In the genomic region with DNA sequence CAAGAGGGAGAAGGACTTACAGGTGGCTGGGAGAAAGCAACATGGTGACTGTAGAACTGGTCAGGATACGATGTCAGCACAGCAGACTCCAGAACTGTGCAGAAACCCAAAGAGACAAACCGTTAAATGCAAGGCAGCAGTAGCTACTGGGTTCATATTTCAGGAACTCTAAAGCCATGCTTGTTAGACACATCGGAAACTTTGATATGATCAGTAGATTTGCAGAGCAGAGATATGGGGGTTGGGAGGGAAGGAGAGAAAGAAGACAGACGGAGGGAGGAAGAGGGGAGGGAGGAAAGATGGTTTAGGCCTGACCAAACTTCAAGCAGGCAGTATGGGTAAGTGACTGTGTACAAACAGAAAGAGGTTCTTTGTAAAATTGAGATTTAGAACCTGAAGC, we compare ENCODE assay signal across 1 mouse cellular context.
A peak's percentile ranks its signal among the peaks of the same experiment; 100 is the strongest.
TF ChIP-seq lines count a peak whose summit lies in the region.

No protein-coding gene starts in this region.

TF ChIP-seq in MEL, 35 proteins besides CTCF, POLR2A, EP300 and RAD21:
- no peak for TF ChIP-seq TBP (IDR thresholded peaks at IDR 0.05; ENCODE audit: low read depth, low read length)
- no peak for TF ChIP-seq UBTF (IDR thresholded peaks at IDR 0.05; ENCODE audit: borderline replicate concordance, insufficient read depth, low read depth, low read length)
- TF ChIP-seq NELFE (IDR thresholded peaks at IDR 0.05; ENCODE audit: low read depth, low read length): peak; percentile 26; the same call in 1 of the 2 replicates
- TF ChIP-seq ZKSCAN1 (IDR thresholded peaks at IDR 0.05; ENCODE audit: low read depth, low read length): no peak
- peak; percentile 40; the same call in 1 of the 2 replicates for TF ChIP-seq TCF12 (IDR thresholded peaks at IDR 0.05; ENCODE audit: low read depth, low read length)
- no peak for TF ChIP-seq MYC (IDR thresholded peaks at IDR 0.05; ENCODE audit: low read depth, low read length)
- no peak for TF ChIP-seq ELF1 (IDR thresholded peaks at IDR 0.05; ENCODE audit: low read depth, low read length)
- no peak for TF ChIP-seq MYB (IDR thresholded peaks at IDR 0.05; ENCODE audit: low read depth, low read length)
- no peak for TF ChIP-seq TAL1 (IDR thresholded peaks at IDR 0.05; ENCODE audit: low read length)
- no peak for TF ChIP-seq SMC3 (IDR thresholded peaks at IDR 0.05; ENCODE audit: low read depth, low read length)
- no peak for TF ChIP-seq CHD2 (IDR thresholded peaks at IDR 0.05; ENCODE audit: low read length)
- TF ChIP-seq KAT2A (conservative IDR thresholded peaks at IDR 0.05; ENCODE audit: low read depth, low read length): no peak
- TF ChIP-seq BHLHE40 (IDR thresholded peaks at IDR 0.05; ENCODE audit: borderline replicate concordance, low read depth, low read length): no peak
- TF ChIP-seq RCOR1 (IDR thresholded peaks at IDR 0.05; ENCODE audit: low read depth, low read length): 0 out of 2 replicates have a peak, but pooled peaks have one; percentile 14
- TF ChIP-seq HCFC1 (IDR thresholded peaks at IDR 0.05; ENCODE audit: low read depth, low read length): no peak
- no peak for TF ChIP-seq E2F4 (IDR thresholded peaks at IDR 0.05; ENCODE audit: borderline replicate concordance, low read depth, low read length)
- TF ChIP-seq ZNF384 (IDR thresholded peaks at IDR 0.05; ENCODE audit: low read depth, low read length): no peak
- no peak for TF ChIP-seq MAX (IDR thresholded peaks at IDR 0.05; ENCODE audit: low read length)
- TF ChIP-seq GABPA (IDR thresholded peaks at IDR 0.05; ENCODE audit: low read depth, low read length): no peak
- no peak for TF ChIP-seq JUND (IDR thresholded peaks at IDR 0.05; ENCODE audit: low read depth, low read length)
- no peak for TF ChIP-seq POLR2AphosphoS5 (IDR thresholded peaks at IDR 0.05; ENCODE audit: borderline replicate concordance, low read depth, low read length)
- TF ChIP-seq MXI1 (IDR thresholded peaks at IDR 0.05; ENCODE audit: low read depth, low read length): no peak
- no peak for TF ChIP-seq MEF2A (IDR thresholded peaks at IDR 0.05; ENCODE audit: extremely low read depth, insufficient replicate concordance, low read depth, low read length, poor library complexity, severe bottlenecking)
- TF ChIP-seq MAZ (IDR thresholded peaks at IDR 0.05; ENCODE audit: low read depth, low read length): peak; percentile 49; the same call in 1 of the 2 replicates
- TF ChIP-seq ETS1 (IDR thresholded peaks at IDR 0.05; ENCODE audit: low read depth, low read length): peak; percentile 65; the same call in 1 of the 2 replicates
- peak; percentile 78 for TF ChIP-seq GATA1 (IDR thresholded peaks at IDR 0.05; ENCODE audit: low read depth, low read length)
- TF ChIP-seq ZMIZ1 (IDR thresholded peaks at IDR 0.05; ENCODE audit: low read depth, low read length): no peak
- no peak for TF ChIP-seq POLR2AphosphoS2 (IDR thresholded peaks at IDR 0.05; ENCODE audit: low read length)
- TF ChIP-seq USF2 (IDR thresholded peaks at IDR 0.05; ENCODE audit: borderline replicate concordance in 1 of 2, insufficient read depth in 1 of 2, low read depth in 1 of 2, low read length in 2 of 2): no peak
- no peak for TF ChIP-seq CHD1 (IDR thresholded peaks at IDR 0.05; ENCODE audit: low read depth, low read length)
- no peak for TF ChIP-seq SIN3A (IDR thresholded peaks at IDR 0.05; ENCODE audit: low read length)
- TF ChIP-seq NRF1 (IDR thresholded peaks at IDR 0.05; ENCODE audit: insufficient read depth, low read depth, low read length, poor library complexity, severe bottlenecking): no peak
- no peak for TF ChIP-seq MAFK (IDR thresholded peaks at IDR 0.05; ENCODE audit: borderline replicate concordance, low read depth, low read length)
- TF ChIP-seq ZC3H11A (IDR thresholded peaks at IDR 0.05; ENCODE audit: low read depth, low read length): no peak
- no peak for TF ChIP-seq USF1 (IDR thresholded peaks at IDR 0.05; ENCODE audit: low read depth, low read length)
